In the genomic region with DNA sequence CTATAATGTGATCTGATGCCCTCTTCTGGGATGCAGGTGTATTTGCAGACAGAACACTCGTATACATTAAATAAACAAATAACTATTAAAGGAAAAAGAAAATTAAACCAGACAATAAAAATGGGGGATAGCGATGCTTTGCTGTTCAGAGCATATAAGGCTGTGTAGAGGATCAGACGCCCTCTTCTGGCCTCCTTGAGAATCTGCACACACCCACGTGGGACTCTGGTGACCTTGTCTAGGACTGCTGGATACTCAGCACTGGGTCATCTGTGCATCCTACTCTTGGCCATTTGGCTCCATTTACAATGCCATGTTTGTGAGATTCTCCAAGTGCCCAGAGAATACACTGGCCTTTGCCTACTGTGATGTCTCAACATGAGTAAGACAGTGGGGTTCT, we compare ENCODE assay signal across 12 mouse cellular contexts. TPM values are rescaled to one million over a fixed set of nuclear protein-coding genes. Genes with fewer than 3 reads are reported as not detected.
DNase-seq lines count a peak whose midpoint lies in the region; ATAC-seq and TF ChIP-seq lines count a peak whose summit lies in the region.
"Had no signal": no experiment of that assay in that cellular context is flagged by ENCODE, and none has a peak within 500 bp of the region (broad histone marks: within the 10 kb centered on the region; RNA-seq: fewer than 3 reads in every experiment).

No protein-coding gene starts in this region.

- WGBS in liver, embryonic 15.5 days (ENCODE audit: insufficient replicate concordance) = 34% methylated on average over 4 of the region's 4 CpGs

- no peak for DNase-seq in layer of hippocampus, adult 2 months (ENCODE audit: low spot score in 2 of 2)
- DNase-seq in layer of hippocampus, postnatal 14 days (ENCODE audit: low spot score in 2 of 2) = no peak
- DNase-seq in Patski (ENCODE audit: low read depth, low spot score) = no peak
- DNase-seq in testis, postnatal 10 days (ENCODE audit: low spot score) = no peak
- DNase-seq in urinary bladder, postnatal 10 days (ENCODE audit: low spot score) = no peak
- DNase-seq: adrenal gland, postnatal 25 days; cerebellum, adult 9-11 months had no signal

- no peak overlapping the region for H3K27ac ChIP-seq in layer of hippocampus, adult 2 months
- no peak overlapping the region for H3K27ac ChIP-seq in ES-Bruce4 (ENCODE audit: insufficient read depth, low read length)
- 0 out of 2 replicates have a peak overlapping the region, but pooled peaks have one; percentile 5 for H3K27ac ChIP-seq in liver, embryonic 15.5 days (replicated peaks)
- H3K27ac ChIP-seq: embryonic facial prominence, embryonic 13.5 days; midbrain, embryonic 15.5 days had no signal

- no peaks in the 10 kb centered on the region for H3K27me3 ChIP-seq in ES-Bruce4 (ENCODE audit: control insufficient read depth, insufficient read depth, low read length, poor library complexity, severe bottlenecking)
- H3K27me3 ChIP-seq in Patski = no peaks in the 10 kb centered on the region
- no peaks in the 10 kb centered on the region for H3K27me3 ChIP-seq in liver, embryonic 15.5 days
- H3K27me3 ChIP-seq: embryonic facial prominence, embryonic 13.5 days; midbrain, embryonic 15.5 days had no signal

- ATAC-seq in Patski = no peak
- no peak for ATAC-seq in liver, embryonic 15.5 days (ENCODE audit: insufficient read depth)
- ATAC-seq: forebrain, embryonic 16.5 days; midbrain, embryonic 15.5 days had no signal

- H3K9ac ChIP-seq in ES-Bruce4 (ENCODE audit: low read depth, poor library complexity, severe bottlenecking) = no peak overlapping the region
- no peak overlapping the region for H3K9ac ChIP-seq in liver, embryonic 15.5 days
- H3K9ac ChIP-seq: embryonic facial prominence, embryonic 13.5 days; midbrain, embryonic 15.5 days had no signal

- CTCF ChIA-PET in Patski (lab: Charles Lee) = no interaction called here

- no peaks in the 10 kb centered on the region for H3K36me3 ChIP-seq in ES-Bruce4 (ENCODE audit: control insufficient read depth, insufficient read depth, low read length, poor library complexity, severe bottlenecking)
- H3K36me3 ChIP-seq in liver, embryonic 15.5 days (replicated peaks) = no peaks in the 10 kb centered on the region
- H3K36me3 ChIP-seq: embryonic facial prominence, embryonic 13.5 days; midbrain, embryonic 15.5 days had no signal

- H3K4me1 ChIP-seq in ES-Bruce4 (ENCODE audit: control insufficient read depth, insufficient read depth, low read length) = peaks cover 3% of the 10 kb centered on the region
- H3K4me1 ChIP-seq in liver, embryonic 15.5 days (replicated peaks) = peaks cover 55% of the 10 kb centered on the region
- H3K4me1 ChIP-seq: embryonic facial prominence, embryonic 13.5 days had no signal

- H3K4me2 ChIP-seq in liver, embryonic 15.5 days = no peak overlapping the region
- H3K4me2 ChIP-seq: embryonic facial prominence, embryonic 13.5 days; midbrain, embryonic 15.5 days had no signal

- POLR2A ChIA-PET in Patski (lab: Charles Lee) = no interaction called here

- no peaks in the 10 kb centered on the region for H3K9me3 ChIP-seq in ES-Bruce4 (replicated peaks; ENCODE audit: control insufficient read depth, insufficient read depth, low read length, poor library complexity, severe bottlenecking)
- H3K9me3 ChIP-seq in liver, embryonic 15.5 days (replicated peaks) = no peaks in the 10 kb centered on the region
- H3K9me3 ChIP-seq: embryonic facial prominence, embryonic 13.5 days; midbrain, embryonic 15.5 days had no signal

- TF ChIP-seq POLR2A in ES-Bruce4 (IDR thresholded peaks at IDR 0.05; ENCODE audit: insufficient read depth, low read length) = no peak

- no peak overlapping the region for H3K4me3 ChIP-seq in layer of hippocampus, adult 2 months
- H3K4me3 ChIP-seq in ES-Bruce4 (ENCODE audit: low read depth, low read length) = peak overlapping the region; percentile 35
- no peak overlapping the region for H3K4me3 ChIP-seq in liver, embryonic 15.5 days (replicated peaks)
- H3K4me3 ChIP-seq: embryonic facial prominence, embryonic 13.5 days; midbrain, embryonic 15.5 days had no signal

- TF ChIP-seq EP300 in ES-Bruce4 (IDR thresholded peaks at IDR 0.05; ENCODE audit: insufficient read depth, low read depth, low read length) = no peak

- peak; percentile 61 for TF ChIP-seq CTCF in layer of hippocampus, adult 2 months (conservative IDR thresholded peaks at IDR 0.05)
- peak; percentile 61 for TF ChIP-seq CTCF in ES-Bruce4 (IDR thresholded peaks at IDR 0.05; ENCODE audit: low read depth, low read length)
- peak; percentile 40 for TF ChIP-seq CTCF in Patski (IDR thresholded peaks at IDR 0.05)

- in situ Hi-C loops in Patski (cut with MboI; ENCODE audit: low pct_unique_long_range_greater_than_20kb) = no loop called here

RNA-seq across cellular contexts. Expression of a gene that starts 28.9 kb away (rescaled TPM):
- total RNA-seq in layer of hippocampus, adult 2 months (2021) = 10 to 100 TPM; 25.2 to 31.0 TPM
- 10 to 100 TPM; 25.3 to 27.8 TPM for total RNA-seq in layer of hippocampus, postnatal 14 days (2021)
- polyA plus RNA-seq in ES-Bruce4 (2011; ENCODE audit: insufficient read depth, insufficient read length, low read depth, missing spikeins) = 16.5 and 18.0 TPM in 2 replicates
- polyA plus RNA-seq in Patski (2021) = 36.7 TPM
- 28.1 and 28.2 TPM in 2 replicates for polyA plus RNA-seq in liver, embryonic 15.5 days (2015; fragmentation: Nextera tagmentation; extraction: Ambion mirVana)

RNA-seq across cellular contexts. Expression of a gene that starts 45.5 kb away (rescaled TPM):
- total RNA-seq in layer of hippocampus, adult 2 months (2021) = 1 to 10 TPM; 1.4 to 2.1 TPM
- 1 to 10 TPM; 2.1 TPM for total RNA-seq in layer of hippocampus, postnatal 14 days (2021)
- polyA plus RNA-seq in ES-Bruce4 (2011; ENCODE audit: insufficient read depth, insufficient read length, low read depth, missing spikeins) (105 and 112 TPM in 2 replicates), Patski (2021) (1.6 TPM)
- polyA plus RNA-seq in liver, embryonic 15.5 days (2015; fragmentation: Nextera tagmentation; extraction: Ambion mirVana) = 4.3 and 4.4 TPM in 2 replicates

Comparison
In these comparisons a context has a peak if more than half of its experiments do, and no peak if none do; other contexts are left out.
1. RNA of a gene that starts 45.5 kb away (polyA plus RNA-seq): 105 to 112 TPM in ES-Bruce4; 4.3 to 4.4 TPM in liver, embryonic 15.5 days and 1.6 TPM in Patski (single experiment); every median in the first group is over 10 times any median in the second.
2. Peak in every context shown above with its lines, with median percentiles within 50 percentile points of each other: CTCF ChIP-seq.